Mouse (Mus musculus): ENCODE data around the gene Tspan3. TPM values are rescaled to one million over a fixed set of nuclear protein-coding genes. Genes with fewer than 3 reads are reported as not detected.

Gene Tspan3
- polyA plus RNA-seq (2014; fragmentation: Nextera tagmentation; extraction: Ambion mirVana), result 509 and 543 TPM in 2 replicates

GRCm38 (mm10) chr9:56165377-56165776, at the start of gene Tspan3:
Tspan3 (minus strand) TSS chr9:56165477.
- H3K27ac ChIP-seq (replicated peaks; ENCODE audit: low read depth, low read length), result peak within 1 kb of the TSS; percentile 8
- H3K9me3 ChIP-seq (ENCODE audit: control insufficient read depth, low read length), result 0 out of 2 replicates have a peak, but pooled peaks cover 3% of the 10 kb centered on the region
- peaks cover 14% of the 10 kb centered on the region for H3K4me1 ChIP-seq (ENCODE audit: control insufficient read depth, insufficient read depth, low read length)
- H3K4me2 ChIP-seq (ENCODE audit: low read depth, low read length), result no peak within 1 kb of the TSS
- ATAC-seq (ENCODE audit: low read depth) (no peak), DNase-seq (ENCODE audit: low spot score) (no peak)
- H3K36me3 ChIP-seq (ENCODE audit: control insufficient read depth, insufficient read depth, low read length), result no peaks in the 10 kb centered on the region
- H3K4me3 ChIP-seq (ENCODE audit: low read depth, low read length), result no peak within 1 kb of the TSS
- no peak within 1 kb of the TSS for H3K9ac ChIP-seq (ENCODE audit: low read depth, low read length)
- no peaks in the 10 kb centered on the region for H3K27me3 ChIP-seq (replicated peaks; ENCODE audit: control insufficient read depth, insufficient read depth, low read length)
- WGBS, result 92% methylated on average over 6 of the region's 6 CpGs

- Histone ChIP-seq H3K4me2 (ENCODE audit: low read depth, low read length) (peak overlapping the region; percentile 31), H3K27ac (replicated peaks; ENCODE audit: low read depth, low read length) (no peak overlapping the region), H3K4me1 (ENCODE audit: control insufficient read depth, insufficient read depth, low read length) (peaks cover 11% of the 10 kb centered on the region; the same call in 1 of the 2 replicates), H3K4me3 (ENCODE audit: low read depth, low read length) (no peak overlapping the region), H3K9me3 (ENCODE audit: control insufficient read depth, low read length) (no peaks in the 10 kb centered on the region), H3K9ac (ENCODE audit: low read depth, low read length) (no peak overlapping the region), H3K27me3 (replicated peaks; ENCODE audit: control insufficient read depth, insufficient read depth, low read length) (no peaks in the 10 kb centered on the region), H3K36me3 (ENCODE audit: control insufficient read depth, insufficient read depth, low read length) (no peaks in the 10 kb centered on the region)
- ATAC-seq (ENCODE audit: low read depth), result peak; percentile 70; the same call in 1 of the 2 replicates
- DNase-seq (ENCODE audit: low spot score), result peak; percentile 80
- WGBS, result 18% methylated on average over 11 of the region's 11 CpGs
Observed at GRCm38 (mm10) chr9:56213451-56214291, 48.4 kb upstream of the Tspan3 start.

GRCm38 (mm10) chr9:56208817-56209216, 43.5 kb upstream of the Tspan3 start:
- peaks cover 4% of the 10 kb centered on the region; the same call in 1 of the 2 replicates for H3K4me1 ChIP-seq (ENCODE audit: control insufficient read depth, insufficient read depth, low read length)
- no peaks in the 10 kb centered on the region for H3K27me3 ChIP-seq (replicated peaks; ENCODE audit: control insufficient read depth, insufficient read depth, low read length)
- DNase-seq (ENCODE audit: low spot score) (no peak), ATAC-seq (ENCODE audit: low read depth) (no peak)
- 85% methylated on average over 8 of the region's 8 CpGs for WGBS
- H3K9ac ChIP-seq (ENCODE audit: low read depth, low read length), result no peak overlapping the region
- no peak overlapping the region for H3K4me2 ChIP-seq (ENCODE audit: low read depth, low read length)
- peaks cover 19% of the 10 kb centered on the region for H3K36me3 ChIP-seq (ENCODE audit: control insufficient read depth, insufficient read depth, low read length)
- H3K9me3 ChIP-seq (ENCODE audit: control insufficient read depth, low read length), result no peaks in the 10 kb centered on the region
- H3K27ac ChIP-seq (replicated peaks; ENCODE audit: low read depth, low read length), result no peak overlapping the region
- no peak overlapping the region for H3K4me3 ChIP-seq (ENCODE audit: low read depth, low read length)

- Histone ChIP-seq H3K9ac (ENCODE audit: low read depth, low read length) (no peak overlapping the region), H3K9me3 (ENCODE audit: control insufficient read depth, low read length) (no peaks in the 10 kb centered on the region), H3K4me2 (ENCODE audit: low read depth, low read length) (no peak overlapping the region), H3K36me3 (ENCODE audit: control insufficient read depth, insufficient read depth, low read length) (peaks cover 19% of the 10 kb centered on the region), H3K27ac (replicated peaks; ENCODE audit: low read depth, low read length) (no peak overlapping the region), H3K27me3 (replicated peaks; ENCODE audit: control insufficient read depth, insufficient read depth, low read length) (no peaks in the 10 kb centered on the region), H3K4me1 (ENCODE audit: control insufficient read depth, insufficient read depth, low read length) (no peaks in the 10 kb centered on the region), H3K4me3 (ENCODE audit: low read depth, low read length) (no peak overlapping the region)
- ATAC-seq (ENCODE audit: low read depth), result no peak
- no peak for DNase-seq (ENCODE audit: low spot score)
- 85% methylated on average over 5 of the region's 5 CpGs for WGBS
Observed at GRCm38 (mm10) chr9:56207516-56207915, 42.2 kb upstream of the Tspan3 start.

- Histone ChIP-seq H3K36me3 (ENCODE audit: control insufficient read depth, insufficient read depth, low read length) (peaks cover 19% of the 10 kb centered on the region), H3K4me2 (ENCODE audit: low read depth, low read length) (no peak overlapping the region), H3K9ac (ENCODE audit: low read depth, low read length) (no peak overlapping the region), H3K27me3 (replicated peaks; ENCODE audit: control insufficient read depth, insufficient read depth, low read length) (no peaks in the 10 kb centered on the region), H3K27ac (replicated peaks; ENCODE audit: low read depth, low read length) (no peak overlapping the region), H3K4me1 (ENCODE audit: control insufficient read depth, insufficient read depth, low read length) (no peaks in the 10 kb centered on the region), H3K9me3 (ENCODE audit: control insufficient read depth, low read length) (no peaks in the 10 kb centered on the region), H3K4me3 (ENCODE audit: low read depth, low read length) (no peak overlapping the region)
- DNase-seq (ENCODE audit: low spot score) (no peak), ATAC-seq (ENCODE audit: low read depth) (no peak)
- 84% methylated on average over 10 of the region's 10 CpGs for WGBS
Observed at GRCm38 (mm10) chr9:56207083-56207482, 41.8 kb upstream of the Tspan3 start.

GRCm38 (mm10) chr9:56205336-56205735, 40.1 kb upstream of the Tspan3 start:
- Histone ChIP-seq H3K4me2 (ENCODE audit: low read depth, low read length) (no peak overlapping the region), H3K36me3 (ENCODE audit: control insufficient read depth, insufficient read depth, low read length) (peaks cover 19% of the 10 kb centered on the region), H3K9ac (ENCODE audit: low read depth, low read length) (no peak overlapping the region), H3K27me3 (replicated peaks; ENCODE audit: control insufficient read depth, insufficient read depth, low read length) (no peaks in the 10 kb centered on the region), H3K4me1 (ENCODE audit: control insufficient read depth, insufficient read depth, low read length) (no peaks in the 10 kb centered on the region; the same call in 1 of the 2 replicates), H3K27ac (replicated peaks; ENCODE audit: low read depth, low read length) (no peak overlapping the region), H3K4me3 (ENCODE audit: low read depth, low read length) (no peak overlapping the region), H3K9me3 (ENCODE audit: control insufficient read depth, low read length) (no peaks in the 10 kb centered on the region)
- DNase-seq (ENCODE audit: low spot score) (no peak), ATAC-seq (ENCODE audit: low read depth) (no peak)
- 77% methylated on average over 11 of the region's 11 CpGs for WGBS

GRCm38 (mm10) chr9:56204316-56204715, 39.0 kb upstream of the Tspan3 start:
- no peak overlapping the region for H3K27ac ChIP-seq (replicated peaks; ENCODE audit: low read depth, low read length)
- peaks cover 19% of the 10 kb centered on the region for H3K36me3 ChIP-seq (ENCODE audit: control insufficient read depth, insufficient read depth, low read length)
- no peak for ATAC-seq (ENCODE audit: low read depth)
- H3K4me3 ChIP-seq (ENCODE audit: low read depth, low read length), result no peak overlapping the region
- H3K9ac ChIP-seq (ENCODE audit: low read depth, low read length), result no peak overlapping the region
- H3K4me1 ChIP-seq (ENCODE audit: control insufficient read depth, insufficient read depth, low read length), result no peaks in the 10 kb centered on the region; the same call in 1 of the 2 replicates
- H3K9me3 ChIP-seq (ENCODE audit: control insufficient read depth, low read length), result no peaks in the 10 kb centered on the region
- no peaks in the 10 kb centered on the region for H3K27me3 ChIP-seq (replicated peaks; ENCODE audit: control insufficient read depth, insufficient read depth, low read length)
- 93% methylated on average over 4 of the region's 4 CpGs for WGBS
- DNase-seq (ENCODE audit: low spot score), result no peak
- no peak overlapping the region for H3K4me2 ChIP-seq (ENCODE audit: low read depth, low read length)

GRCm38 (mm10) chr9:56200645-56201314, 35.5 kb upstream of the Tspan3 start:
- ATAC-seq (ENCODE audit: low read depth), result peak; percentile 86
- 29% methylated on average over 14 of the region's 14 CpGs for WGBS

More at GRCm38 (mm10) chr9:56200645-56201314, 35.5 kb upstream of the Tspan3 start:
- 0 out of 2 replicates have a peak, but pooled peaks cover 5% of the 10 kb centered on the region for H3K36me3 ChIP-seq (ENCODE audit: control insufficient read depth, insufficient read depth, low read length)
- H3K27me3 ChIP-seq (replicated peaks; ENCODE audit: control insufficient read depth, insufficient read depth, low read length), result no peaks in the 10 kb centered on the region
- H3K4me3 ChIP-seq (ENCODE audit: low read depth, low read length), result no peak overlapping the region
- H3K4me1 ChIP-seq (ENCODE audit: control insufficient read depth, insufficient read depth, low read length), result no peaks in the 10 kb centered on the region; the same call in 1 of the 2 replicates
- H3K27ac ChIP-seq (replicated peaks; ENCODE audit: low read depth, low read length), result no peak overlapping the region
- peak overlapping the region; percentile 29; the same call in 1 of the 2 replicates for H3K4me2 ChIP-seq (ENCODE audit: low read depth, low read length)
- H3K9me3 ChIP-seq (ENCODE audit: control insufficient read depth, low read length), result no peaks in the 10 kb centered on the region
- H3K9ac ChIP-seq (ENCODE audit: low read depth, low read length), result 0 out of 2 replicates have a peak overlapping the region, but pooled peaks have one; percentile 26
- DNase-seq (ENCODE audit: low spot score), result peak; percentile 92

Measured in embryonic facial prominence, embryonic 14.5 days (tissue).